Mouse (Mus musculus) cerebral cortex, adult 2 months (tissue): ENCODE measurements around the gene Phlda2.

Source experiments
- WGBS: fragments of 180-500 bp; shearing (Covaris S2); methylation state at CpG from one replicate; pipeline ENCODE4 v1.1.7; 2018; 5-methylcytosine and 5-hydroxymethylcytosine counted together

Phlda2 gene

GRCm38 (mm10) chr7:143502418-143503200, at the start of gene Phlda2:
Phlda2 (minus strand) TSS chr7:143503150.
- WGBS: 3% methylated on average over 51 of the region's 51 CpGs

GRCm38 (mm10) chr7:143549588-143550220, 46.8 kb upstream of the Phlda2 start:
- WGBS: 34% methylated on average over 2 of the region's 2 CpGs

- WGBS: under 1% methylated on average over 43 of the region's 43 CpGs
Measured at GRCm38 (mm10) chr7:143548976-143549457, 46.1 kb upstream of the Phlda2 start, which contains the start of gene Nap1l4. Nap1l4 (minus strand) TSS chr7:143549106.

- WGBS: under 1% methylated on average over 62 of the region's 63 CpGs
Measured at GRCm38 (mm10) chr7:143548231-143548961, 45.4 kb upstream of the Phlda2 start.

- WGBS: 38% methylated on average over 2 of the region's 2 CpGs
Measured at GRCm38 (mm10) chr7:143546554-143546953, 43.6 kb upstream of the Phlda2 start.

- 92% methylated on average over 2 of the region's 2 CpGs for WGBS
Measured at GRCm38 (mm10) chr7:143544368-143544767, 41.4 kb upstream of the Phlda2 start.

GRCm38 (mm10) chr7:143538671-143539070, 35.7 kb upstream of the Phlda2 start:
- 69% methylated on average over 1 of the region's 1 CpGs for WGBS

GRCm38 (mm10) chr7:143538229-143538628, 35.3 kb upstream of the Phlda2 start:
- WGBS: 87% methylated on average over 6 of the region's 6 CpGs

GRCm38 (mm10) chr7:143536251-143536650, 33.3 kb upstream of the Phlda2 start:
- WGBS: 88% methylated on average over 3 of the region's 3 CpGs

GRCm38 (mm10) chr7:143533284-143533683, 30.3 kb upstream of the Phlda2 start:
- whole genome bisulfite sequencing: 87% methylated on average over 2 of the region's 2 CpGs

- 81% methylated on average over 1 of the region's 1 CpGs for WGBS
Measured at GRCm38 (mm10) chr7:143532410-143532809, 29.5 kb upstream of the Phlda2 start.

GRCm38 (mm10) chr7:143519333-143519732, 16.4 kb upstream of the Phlda2 start:
- WGBS: 78% methylated on average over 4 of the region's 4 CpGs

- WGBS: 90% methylated on average over 4 of the region's 4 CpGs
Measured at GRCm38 (mm10) chr7:143514416-143514768, 11.4 kb upstream of the Phlda2 start.

GRCm38 (mm10) chr7:143513763-143514415, 10.9 kb upstream of the Phlda2 start:
- 73% methylated on average over 10 of the region's 10 CpGs for WGBS

- 84% methylated on average over 3 of the region's 3 CpGs for WGBS
Measured at GRCm38 (mm10) chr7:143510593-143511334, 7.8 kb upstream of the Phlda2 start.

GRCm38 (mm10) chr7:143509566-143509965, 6.6 kb upstream of the Phlda2 start:
- 74% methylated on average over 1 of the region's 1 CpGs for WGBS

- WGBS: 33% methylated on average over 7 of the region's 7 CpGs
Measured at GRCm38 (mm10) chr7:143506675-143507074, 3.7 kb upstream of the Phlda2 start.

GRCm38 (mm10) chr7:143506271-143506670, 3.3 kb upstream of the Phlda2 start:
- WGBS: 68% methylated on average over 7 of the region's 7 CpGs

GRCm38 (mm10) chr7:143505823-143506222, 2.9 kb upstream of the Phlda2 start:
- 22% methylated on average over 11 of the region's 11 CpGs for WGBS

GRCm38 (mm10) chr7:143505411-143505810, 2.5 kb upstream of the Phlda2 start:
- 95% methylated on average over 2 of the region's 2 CpGs for WGBS

GRCm38 (mm10) chr7:143503926-143504325, 976 bp upstream of the Phlda2 start:
- 91% methylated on average over 6 of the region's 6 CpGs for WGBS
